Comparison of ENCODE assay signal across 8 mouse cellular contexts in the genomic region with DNA sequence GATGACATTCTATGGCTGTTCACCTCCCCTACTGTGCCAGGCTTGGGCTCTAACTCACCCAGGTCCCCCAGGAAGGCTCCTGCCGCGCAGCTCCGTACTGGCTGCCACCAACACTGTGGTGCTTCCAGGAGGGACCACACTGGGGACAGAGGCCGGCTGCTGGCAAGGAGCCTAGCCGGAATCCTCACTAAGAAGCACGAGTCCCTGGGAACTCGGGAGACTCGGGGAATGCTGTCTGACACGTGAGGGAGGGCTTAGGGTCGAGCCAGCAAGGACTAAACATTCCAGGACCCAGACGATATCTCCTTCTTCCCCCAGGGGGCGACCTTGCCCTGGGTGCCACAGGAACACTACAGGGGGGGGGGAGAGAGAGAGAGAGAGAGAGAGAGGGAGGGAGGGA.
DNase-seq lines count a peak whose midpoint lies in the region; ATAC-seq and TF ChIP-seq lines count a peak whose summit lies in the region.

No protein-coding gene starts in this region.

- no peak for TF ChIP-seq POLR2A in cortical plate, adult 2 months (IDR thresholded peaks at IDR 0.05; ENCODE audit: extremely low read depth, insufficient read depth, low read length)

- H3K36me3 ChIP-seq in heart, embryonic 13.5 days = no peaks in the 10 kb centered on the region
- H3K36me3 ChIP-seq in kidney, embryonic 16.5 days (ENCODE audit: insufficient read depth, low read length) = no peaks in the 10 kb centered on the region

- WGBS in heart, embryonic 13.5 days = 3% methylated on average over 11 of the region's 12 CpGs
- 5% methylated on average over 11 of the region's 12 CpGs for WGBS in kidney, embryonic 16.5 days

- H3K4me3 ChIP-seq in cortical plate, adult 2 months (ENCODE audit: insufficient read depth, low read length) = no peak overlapping the region
- peak overlapping the region; percentile 42 for H3K4me3 ChIP-seq in heart, embryonic 13.5 days
- H3K4me3 ChIP-seq in kidney, embryonic 16.5 days (ENCODE audit: low read length) = peak overlapping the region; percentile 36; the same call in 1 of the 2 replicates

- H3K27ac ChIP-seq in cortical plate, adult 2 months (ENCODE audit: insufficient read depth, low read length) = 0 out of 2 replicates have a peak overlapping the region, but pooled peaks have one; percentile 28
- no peak overlapping the region for H3K27ac ChIP-seq in heart, embryonic 13.5 days (replicated peaks)
- H3K27ac ChIP-seq in kidney, embryonic 16.5 days (ENCODE audit: low read length) = no peak overlapping the region

- TF ChIP-seq CTCF in cortical plate, adult 2 months (IDR thresholded peaks at IDR 0.05; ENCODE audit: extremely low read depth, insufficient read depth, low read length) = peak; percentile 49; the same call in 1 of the 2 replicates

- peaks cover 45% of the 10 kb centered on the region for H3K27me3 ChIP-seq in heart, embryonic 13.5 days (replicated peaks)
- no peaks in the 10 kb centered on the region for H3K27me3 ChIP-seq in kidney, embryonic 16.5 days (ENCODE audit: insufficient read depth, low read length)

- DNase-seq in right cerebral cortex, postnatal 10 days (ENCODE audit: low spot score in 2 of 2) = peak; percentile 54 to 61
- DNase-seq in right cerebral cortex, postnatal 25 days = no peak
- peak; percentile 60 for DNase-seq in neural tube, embryonic 10.5 days (ENCODE audit: extremely low spot score, low spot score)

- peak overlapping the region; percentile 69 for H3K4me2 ChIP-seq in heart, embryonic 13.5 days
- peak overlapping the region; percentile 54 for H3K4me2 ChIP-seq in kidney, embryonic 16.5 days (replicated peaks; ENCODE audit: low read depth, low read length)

- no peak for ATAC-seq in heart, embryonic 13.5 days (ENCODE audit: extremely low read depth, insufficient number of reproducible peaks, low FRiP score, low TSS enrichment)
- ATAC-seq in kidney, embryonic 16.5 days (ENCODE audit: low FRiP score, low TSS enrichment) = no peak; the same call in 1 of the 2 replicates
- ATAC-seq in erythroid progenitor cell, adult 5-6 weeks (replicated peaks; ENCODE audit: low FRiP score, poor library complexity, severe bottlenecking) = no peak
- ATAC-seq in inflammation-experienced regulatory T-cells, adult 6 months = no peak

- peaks cover 8% of the 10 kb centered on the region; the same call in 1 of the 2 replicates for H3K4me1 ChIP-seq in cortical plate, adult 2 months (ENCODE audit: control insufficient read depth, insufficient read depth, low read length)
- peaks cover 18% of the 10 kb centered on the region for H3K4me1 ChIP-seq in heart, embryonic 13.5 days
- H3K4me1 ChIP-seq in kidney, embryonic 16.5 days (ENCODE audit: insufficient read depth, low read length) = peaks cover 9% of the 10 kb centered on the region

- no peaks in the 10 kb centered on the region for H3K9me3 ChIP-seq in heart, embryonic 13.5 days
- peaks cover 4% of the 10 kb centered on the region; the same call in 1 of the 2 replicates for H3K9me3 ChIP-seq in kidney, embryonic 16.5 days (ENCODE audit: low read length)

- peak overlapping the region; percentile 38; the same call in 1 of the 2 replicates for H3K9ac ChIP-seq in heart, embryonic 13.5 days
- 0 out of 2 replicates have a peak overlapping the region, but pooled peaks have one; percentile 19 for H3K9ac ChIP-seq in kidney, embryonic 16.5 days (replicated peaks; ENCODE audit: low read length)
